Mouse (Mus musculus) MEL-GATA-1-ER (cell line): ENCODE results near the gene Hdgfl3.

Source experiments
- DNase-seq: peaks from one replicate; pipeline ENCODE4 v3.0.0-alpha.2; 2012; ENCODE audit warnings: low read depth; ENCODE audit errors: extremely low read depth

Gene Hdgfl3

DNA sequence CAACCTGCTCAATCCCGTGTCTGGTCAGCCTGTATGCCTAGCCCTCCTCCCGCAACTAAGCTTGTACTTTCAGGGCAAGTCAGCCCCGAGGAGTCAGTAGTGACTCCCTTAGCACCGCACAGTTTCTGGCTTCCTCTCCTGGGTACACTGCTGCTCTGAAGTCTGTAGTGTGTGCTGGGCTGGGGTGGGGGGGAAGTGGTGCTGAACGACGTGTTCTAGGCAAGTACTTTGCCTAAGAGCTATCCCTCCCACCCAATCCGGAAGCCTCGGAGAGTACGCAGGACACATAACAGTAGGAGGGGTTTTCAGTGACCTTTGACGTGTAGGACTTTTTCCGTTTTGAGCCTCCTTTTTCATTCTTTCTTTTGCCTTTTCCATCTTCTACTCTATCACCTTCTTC is 34.9 kb downstream of the Hdgfl3 start:
- DNase-seq, result no peak

DNA sequence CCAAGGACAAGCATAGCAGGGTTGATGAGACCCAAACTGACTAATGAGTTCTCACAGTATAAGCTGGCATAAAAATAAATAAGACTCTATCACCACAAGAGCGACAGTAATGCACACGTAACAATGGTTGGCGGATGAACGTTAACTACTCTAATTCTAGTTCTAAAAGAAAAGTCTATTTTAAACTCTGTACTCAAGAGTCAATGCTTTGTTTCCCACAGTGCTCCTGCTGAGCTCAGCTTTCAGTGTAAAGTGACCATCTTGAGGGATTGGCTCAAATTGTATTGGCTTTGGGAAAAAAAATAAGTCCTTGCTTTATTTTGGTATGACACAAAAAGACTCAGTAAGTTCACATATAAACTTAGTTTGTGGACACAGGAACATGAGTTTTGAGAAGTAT is 49.1 kb downstream of the Hdgfl3 start:
- DNase-seq, result no peak

DNA sequence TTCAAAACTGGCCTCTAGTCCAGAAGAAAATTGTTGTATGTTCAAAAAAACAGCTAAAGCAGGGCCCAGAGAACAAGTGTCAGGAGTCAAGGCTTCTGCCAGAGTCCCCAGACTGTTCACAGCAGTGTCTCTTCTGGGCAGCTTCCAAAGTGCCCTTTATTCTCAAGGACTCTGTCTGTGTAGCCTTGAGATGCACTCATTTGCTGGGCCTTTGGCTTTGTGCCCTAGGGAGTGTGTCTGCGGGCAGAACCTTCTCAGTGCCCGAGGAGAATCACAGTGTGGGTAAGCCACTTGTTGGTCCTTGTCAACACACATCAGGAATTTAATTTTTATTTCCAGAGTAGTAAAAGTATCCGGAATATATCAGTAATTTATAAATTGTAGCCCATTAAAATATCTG is 52.7 kb downstream of the Hdgfl3 start:
- DNase-seq, result no peak

DNA sequence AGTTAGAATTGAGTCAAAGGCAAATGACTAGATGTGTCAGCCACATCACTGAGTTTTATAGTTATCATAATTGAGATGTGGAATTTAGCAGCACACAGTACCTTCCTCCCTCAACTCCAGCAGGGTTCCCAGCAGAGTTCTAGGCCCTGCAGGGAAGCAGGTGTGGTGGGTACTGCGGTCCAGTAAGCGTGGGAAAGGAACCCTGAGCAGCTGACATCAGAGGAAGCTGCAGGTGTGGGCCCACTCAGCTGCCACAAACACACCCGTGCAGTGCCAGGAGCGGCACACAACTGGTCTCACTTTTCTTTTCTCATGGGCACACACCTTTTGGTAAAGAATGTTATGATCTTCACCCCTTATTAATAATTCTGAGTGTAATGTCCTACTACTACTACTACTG is 53.5 kb downstream of the Hdgfl3 start:
- no peak for DNase-seq

DNA sequence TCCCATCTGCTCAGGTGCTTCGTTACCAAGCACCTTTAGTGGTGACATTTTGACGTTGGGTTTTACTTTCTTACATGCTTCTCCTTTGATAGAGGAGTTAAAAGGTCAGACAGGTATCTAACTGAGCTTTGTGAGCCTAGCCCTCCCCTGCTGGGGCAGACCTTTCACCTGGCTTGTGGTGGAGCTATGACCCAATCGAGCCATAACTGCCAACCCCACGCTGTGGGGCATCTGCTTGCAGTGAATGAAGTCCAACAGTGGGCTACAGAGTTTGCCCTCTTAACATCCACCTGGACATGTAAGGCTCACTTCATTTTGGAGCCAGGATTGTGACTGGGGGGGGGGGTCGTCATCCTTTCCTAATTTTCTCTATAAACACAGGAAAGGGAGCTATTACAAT is 54.0 kb downstream of the Hdgfl3 start:
- DNase-seq, result no peak

DNA sequence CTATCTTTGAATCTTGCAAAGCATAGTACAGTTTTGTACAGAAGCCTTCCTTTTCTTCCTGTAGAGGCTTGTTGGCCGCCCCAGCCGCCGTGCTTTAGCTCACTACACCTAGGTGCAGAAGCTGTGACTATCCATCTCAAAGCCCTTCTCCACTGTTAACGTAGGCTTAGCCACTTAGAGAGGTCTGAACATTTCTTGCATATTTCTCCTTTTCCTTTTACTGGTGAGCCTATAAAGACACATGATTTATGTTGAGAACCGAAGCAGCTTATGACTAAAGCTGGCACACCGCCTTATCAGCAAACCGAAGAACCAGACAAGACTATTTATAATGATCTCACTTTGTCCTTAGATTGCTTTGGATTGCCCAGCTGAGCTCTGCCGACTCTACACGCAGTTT is 58.9 kb downstream of the Hdgfl3 start:
- DNase-seq, result no peak

DNA sequence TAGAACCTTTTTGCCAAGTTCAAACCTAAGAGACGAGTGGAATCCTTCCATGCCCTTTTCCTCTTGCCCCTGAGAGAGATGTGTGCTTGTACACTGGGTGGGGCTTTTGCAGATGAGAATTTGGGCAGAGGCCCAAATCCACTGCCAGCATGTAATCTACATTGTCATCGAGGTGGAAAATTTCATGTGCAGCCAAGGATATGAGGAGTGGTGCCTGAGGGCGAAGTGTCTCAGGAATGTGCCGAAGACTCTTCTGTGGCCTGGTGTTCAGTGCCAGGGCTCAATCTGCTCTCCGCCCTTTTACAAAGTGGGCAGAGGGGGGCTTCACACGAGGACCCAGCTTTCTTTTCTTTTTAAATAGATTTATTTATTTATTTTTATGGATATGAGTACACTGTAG is 59.6 kb downstream of the Hdgfl3 start:
- no peak for DNase-seq

DNA sequence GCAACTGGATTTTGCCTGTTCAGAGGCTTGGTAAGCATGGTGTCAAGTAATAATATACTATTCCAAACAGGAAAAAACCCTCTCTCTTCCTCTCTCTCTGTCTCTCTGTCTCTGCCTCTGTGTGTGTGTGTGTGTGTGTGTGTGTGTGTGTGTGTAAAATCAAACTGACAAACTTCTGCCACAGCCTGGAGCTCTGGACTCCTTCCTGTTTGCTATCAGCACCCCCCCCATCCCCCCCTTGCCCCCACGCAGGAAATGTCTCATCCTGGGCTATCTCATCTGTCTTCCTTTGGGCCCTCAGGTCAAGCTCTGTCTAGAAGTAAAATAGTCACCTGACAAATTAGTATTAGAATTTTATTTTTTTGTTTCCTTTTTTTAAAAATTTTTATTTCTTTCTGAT is 60.5 kb downstream of the Hdgfl3 start:
- DNase-seq, result no peak

DNA sequence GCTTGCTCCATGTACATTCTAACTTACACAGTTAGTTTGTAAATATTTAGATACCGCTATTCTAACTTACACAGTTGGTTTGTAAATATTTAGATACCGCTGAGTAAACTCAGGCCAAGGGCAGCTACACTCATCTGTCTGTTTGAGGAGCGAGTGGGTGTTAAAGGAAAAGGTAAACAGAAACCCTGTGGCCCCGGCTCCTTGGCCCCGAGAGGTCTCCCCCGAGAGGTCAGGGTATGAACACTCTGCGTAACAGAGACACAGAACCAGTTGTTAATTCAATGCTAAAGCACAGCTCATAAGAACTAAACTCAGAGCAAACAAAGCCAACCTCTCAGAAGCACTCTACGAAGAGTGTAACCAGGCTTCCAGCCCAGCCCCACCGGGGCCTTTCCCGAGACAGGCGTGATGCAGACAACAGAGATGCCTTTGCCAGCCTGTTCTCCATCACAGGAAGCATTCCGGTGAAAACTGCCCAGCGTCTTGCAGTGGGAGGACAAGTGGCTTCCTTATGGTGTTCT is 61.7 kb downstream of the Hdgfl3 start:
- DNase-seq, result no peak

DNA sequence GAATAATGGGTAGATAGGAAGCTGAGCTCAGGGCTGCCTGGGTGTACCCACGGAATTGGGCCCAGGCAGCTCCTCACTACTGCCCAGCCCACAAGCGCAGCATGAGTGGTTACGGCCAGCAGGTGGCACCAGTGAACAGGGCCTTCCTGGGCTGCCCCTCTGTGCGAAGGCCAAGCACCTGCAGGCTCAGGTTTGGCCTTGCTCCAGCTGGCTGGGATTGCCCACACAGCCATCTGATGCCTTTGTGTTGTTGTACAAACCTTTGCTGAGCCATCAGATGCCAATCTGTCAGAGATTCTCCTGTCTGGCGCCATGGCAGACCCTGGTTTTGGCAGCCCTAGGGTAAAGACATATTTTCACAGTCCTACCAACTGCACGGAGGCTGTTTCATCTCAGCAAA is 66.1 kb downstream of the Hdgfl3 start:
- DNase-seq, result no peak

DNA sequence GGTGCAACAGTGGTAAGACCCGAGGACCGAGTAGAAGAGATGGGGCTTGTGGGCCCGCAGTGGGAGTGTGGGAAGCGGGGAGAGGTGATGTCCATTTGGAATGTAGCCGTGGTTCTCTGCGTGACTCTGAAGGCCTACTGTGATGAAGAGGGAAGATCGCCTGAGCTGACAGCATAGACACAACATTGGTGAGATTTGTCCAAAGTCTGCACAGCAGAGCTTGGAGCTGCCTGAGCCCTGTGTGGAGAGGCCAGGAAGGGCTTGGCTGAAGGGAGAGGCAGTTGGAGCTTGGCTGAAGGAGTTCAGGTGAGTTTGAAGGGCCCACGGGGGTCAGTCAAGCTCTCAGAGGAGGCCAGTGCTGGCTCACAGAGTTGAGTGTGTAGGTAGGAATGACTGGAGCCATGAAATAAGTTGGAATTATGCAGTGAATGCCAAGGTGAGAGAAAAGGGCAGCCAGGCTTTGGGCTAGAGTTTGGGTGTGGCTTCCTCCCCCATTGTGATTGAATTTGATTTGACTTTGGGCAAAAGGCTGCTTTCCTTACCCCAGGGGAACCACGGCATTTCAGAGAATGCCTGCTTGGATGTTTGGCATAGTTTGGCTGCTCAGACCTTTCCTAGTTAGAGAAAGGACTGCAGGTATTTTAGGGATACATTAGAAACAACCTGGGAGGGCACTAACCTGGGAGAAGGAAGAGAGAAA is 66.9 kb downstream of the Hdgfl3 start:
- no peak for DNase-seq

DNA sequence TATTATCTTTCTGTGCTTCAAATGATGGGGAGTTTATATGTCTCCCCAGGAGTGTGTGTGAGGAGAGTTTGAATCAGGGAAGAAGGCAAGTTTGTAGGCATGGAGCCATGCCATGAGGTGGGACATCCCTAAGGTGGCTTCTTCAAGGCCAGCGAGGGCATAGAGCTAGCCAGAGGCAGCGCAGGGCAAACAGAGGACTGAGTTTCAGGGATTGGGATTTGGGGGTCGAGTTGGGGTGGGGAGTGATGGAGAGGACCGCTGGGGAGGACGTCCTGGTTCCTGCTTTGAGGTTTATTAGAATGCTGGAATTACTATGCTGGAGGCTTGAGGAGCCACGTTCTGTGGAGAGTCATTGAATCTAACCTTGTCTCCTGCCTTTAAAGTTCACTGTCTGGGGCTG is 68.3 kb downstream of the Hdgfl3 start:
- DNase-seq, result no peak

DNA sequence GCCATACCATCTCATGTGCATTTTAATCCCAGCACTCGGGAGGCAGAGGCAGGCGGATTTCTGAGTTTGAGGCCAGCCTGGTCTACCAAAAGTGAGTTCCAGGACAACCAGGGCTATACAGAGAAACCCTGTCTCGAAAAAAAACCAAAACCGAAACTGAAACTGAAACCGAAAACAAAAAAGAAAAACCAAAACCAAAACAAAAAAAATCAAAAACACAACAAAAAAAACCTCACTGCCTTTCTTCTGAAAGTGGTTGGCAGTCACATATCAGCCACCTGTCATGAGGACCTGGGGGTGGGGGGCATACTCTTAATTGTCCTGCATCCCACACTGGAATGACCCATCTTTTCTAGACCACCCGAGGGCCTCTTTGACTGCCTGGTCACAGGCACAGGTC is 69.7 kb downstream of the Hdgfl3 start:
- no peak for DNase-seq

DNA sequence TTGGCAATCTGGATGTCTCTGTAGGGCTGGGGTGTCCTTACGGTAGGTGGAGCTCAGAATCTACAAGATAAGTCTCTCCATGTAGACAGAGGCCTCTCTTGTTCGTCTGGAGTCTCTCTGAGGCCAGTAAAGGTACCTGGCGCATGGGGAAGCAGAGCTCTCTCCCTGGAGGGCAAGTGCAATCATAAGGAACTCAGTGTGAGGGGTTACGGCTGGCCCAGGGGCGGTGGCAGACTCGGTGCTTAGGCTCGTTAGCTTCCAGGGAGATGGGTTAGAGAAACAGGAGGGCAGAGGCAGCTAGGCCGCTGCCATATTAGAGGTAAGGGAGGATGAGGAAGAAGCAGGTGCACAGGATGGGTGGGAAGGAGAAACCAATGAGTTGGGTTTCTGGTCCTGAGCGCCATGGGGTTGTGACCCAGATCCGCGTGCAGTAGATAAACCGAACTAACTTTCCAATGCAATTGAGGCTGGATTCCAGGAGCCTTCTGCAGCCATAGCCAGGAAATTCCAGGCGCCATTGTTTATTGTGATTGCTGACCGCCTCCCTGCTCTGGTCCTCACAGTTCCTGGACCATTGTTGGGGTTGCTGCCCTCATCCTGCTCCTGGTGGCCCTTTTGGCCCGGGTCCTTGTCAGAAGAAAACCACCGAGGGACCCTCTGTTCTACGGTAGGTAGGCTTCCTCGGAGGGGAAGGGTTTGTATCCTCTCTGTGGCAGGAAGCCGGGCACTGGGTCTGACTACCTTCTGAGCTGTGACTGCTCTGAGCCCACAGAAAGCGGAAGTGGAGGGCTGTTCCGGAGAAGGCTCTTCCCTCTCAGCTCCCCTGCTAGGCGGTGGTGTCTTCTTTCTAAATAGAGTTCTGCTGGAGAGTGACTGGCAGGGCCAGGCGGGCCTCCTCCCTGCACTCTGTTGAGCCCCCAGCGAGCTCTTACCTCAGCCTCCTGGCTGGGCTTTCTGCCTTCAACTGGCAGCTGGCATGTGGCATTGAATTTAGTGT is 71.4 kb downstream of the Hdgfl3 start:
- peak; percentile 61 for DNase-seq

DNA sequence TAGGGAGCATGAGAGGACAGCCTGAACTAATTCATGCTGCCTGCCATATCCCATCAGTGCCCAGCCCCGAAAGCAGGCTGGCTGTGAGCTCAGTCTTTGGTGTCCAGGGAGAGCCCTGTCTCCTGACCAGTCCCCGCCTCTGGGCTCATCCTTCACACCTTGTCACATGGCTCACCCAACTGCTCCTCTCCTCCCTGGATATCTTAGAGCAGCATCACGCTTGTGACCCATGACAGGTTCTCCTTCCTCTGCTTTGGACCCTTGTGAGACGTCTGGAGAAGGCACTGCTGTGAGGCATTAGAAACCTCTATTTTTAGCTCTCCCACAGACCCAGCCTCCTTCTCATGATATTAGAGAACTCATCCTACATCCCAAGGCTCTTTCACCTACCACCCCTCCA is 72.4 kb downstream of the Hdgfl3 start:
- DNase-seq, result no peak

DNA sequence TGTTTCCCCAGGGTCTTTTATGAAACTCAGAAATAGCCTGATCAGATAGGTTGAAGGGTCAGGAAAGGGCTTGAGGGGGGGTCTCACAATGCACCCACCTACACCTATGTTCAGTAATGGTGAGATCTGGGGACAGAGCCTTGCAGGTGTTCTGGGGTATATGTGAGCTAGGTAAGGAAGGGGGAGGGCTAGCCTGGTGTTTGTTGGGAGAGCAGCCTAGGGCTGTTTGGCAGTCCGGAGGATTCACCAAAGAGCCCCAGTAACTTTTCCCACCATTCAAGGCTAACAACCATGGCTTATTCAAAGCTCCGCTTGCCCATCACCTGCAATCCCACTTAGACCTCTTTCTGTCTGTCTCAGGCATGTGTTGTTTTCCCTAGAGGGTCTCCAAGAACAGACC is 72.8 kb downstream of the Hdgfl3 start:
- DNase-seq, result no peak

DNA sequence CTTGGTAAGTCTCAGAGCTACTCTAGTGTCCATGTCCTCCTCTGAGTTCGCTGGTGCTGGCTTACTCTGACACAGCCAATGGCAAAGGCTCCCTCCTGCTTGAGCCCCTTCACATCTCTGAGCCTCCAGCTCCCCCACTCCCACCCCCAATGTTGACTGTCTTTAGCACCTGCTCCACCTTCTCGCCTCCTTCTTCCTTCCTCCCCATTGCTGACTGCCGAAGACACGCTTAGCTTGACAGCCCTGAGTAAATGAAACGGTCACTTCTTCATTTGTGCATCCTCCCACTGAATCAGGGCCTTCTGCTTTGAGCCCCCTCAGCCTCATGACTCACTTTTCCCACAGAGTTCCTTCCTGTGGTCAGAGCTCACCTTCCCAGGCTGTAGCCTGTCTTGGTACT is 73.3 kb downstream of the Hdgfl3 start:
- no peak for DNase-seq

DNA sequence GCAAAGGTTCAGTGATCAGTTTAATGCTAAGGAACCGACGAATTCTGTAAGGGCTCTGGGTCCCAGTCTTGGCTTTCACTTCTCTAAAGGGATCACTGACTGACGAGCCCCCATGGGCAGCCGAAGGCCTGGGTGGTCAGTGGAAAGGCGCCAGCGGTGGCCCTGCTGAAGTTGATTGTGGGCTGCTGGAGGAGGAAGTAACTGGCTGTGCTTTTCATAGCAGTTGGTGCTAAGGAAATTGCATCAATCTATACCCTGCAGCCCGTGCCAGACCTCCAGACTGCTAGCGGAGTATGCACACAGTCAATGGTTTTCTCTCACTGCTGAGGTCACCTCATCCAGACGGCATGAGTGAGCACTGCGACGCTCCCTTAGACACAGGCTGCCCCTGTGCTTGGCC is 74.2 kb downstream of the Hdgfl3 start:
- peak; percentile 66 for DNase-seq

DNA sequence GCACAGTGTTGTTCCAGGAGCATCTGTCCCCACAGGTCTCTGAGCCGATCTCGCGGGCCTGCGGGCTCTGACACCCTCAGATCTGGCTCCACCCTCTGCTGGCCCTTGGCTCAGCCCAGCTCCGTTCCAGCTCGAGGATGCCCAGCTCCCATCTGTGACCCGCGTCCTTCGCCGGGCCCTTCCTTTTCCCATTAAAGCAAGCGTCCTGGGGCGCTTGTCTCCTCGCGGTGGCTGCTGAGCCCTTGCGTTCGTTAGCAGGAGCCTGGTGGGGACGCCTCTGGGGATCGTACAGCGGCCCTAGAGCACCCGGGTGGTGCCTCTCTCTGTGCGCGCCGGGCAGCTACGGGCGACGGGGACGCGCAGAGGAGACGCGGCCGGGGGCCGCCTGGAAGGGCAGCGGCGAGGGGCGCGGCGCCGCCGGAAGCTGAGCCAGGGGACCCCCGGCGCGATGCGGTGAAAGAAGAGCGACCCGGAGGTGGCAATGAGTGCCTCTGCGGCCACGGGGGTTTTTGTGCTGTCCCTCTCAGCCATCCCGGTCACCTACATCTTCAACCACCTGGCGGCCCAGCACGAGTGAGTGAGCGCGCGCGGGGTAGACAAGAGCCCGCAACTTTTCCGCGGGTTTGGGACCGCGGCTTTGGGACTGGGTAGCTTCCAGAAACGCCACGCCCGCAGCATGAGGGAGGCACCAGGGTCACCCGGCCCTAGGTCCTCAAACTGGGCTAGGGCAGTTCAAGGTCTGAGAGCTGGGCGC is 75.1 kb downstream of the Hdgfl3 start, which contains the start of gene Tm6sf1:
Tm6sf1 (plus strand) TSS at position 34 of the 754 bp plus-strand sequence.
- DNase-seq, result no peak

DNA sequence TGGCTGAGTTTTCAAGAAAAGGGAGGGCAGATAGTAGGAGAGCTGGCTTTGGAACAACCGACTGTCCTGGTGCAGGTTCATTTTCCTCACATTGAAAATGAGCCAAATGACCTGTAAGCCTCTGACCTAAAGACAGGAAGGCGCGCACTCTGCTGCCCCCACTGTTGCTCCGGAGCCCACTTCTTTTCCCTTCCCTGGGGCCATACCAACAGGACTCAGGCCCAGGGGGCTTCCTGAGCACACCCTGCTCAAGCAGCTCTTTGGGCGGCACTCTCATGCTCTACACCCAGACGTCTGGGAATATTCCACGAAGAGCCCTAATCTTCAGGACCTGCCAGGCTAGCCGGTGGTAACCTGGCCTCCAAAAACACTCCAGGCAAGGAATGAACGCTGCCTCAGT is 76.0 kb downstream of the Hdgfl3 start:
- no peak for DNase-seq

DNA sequence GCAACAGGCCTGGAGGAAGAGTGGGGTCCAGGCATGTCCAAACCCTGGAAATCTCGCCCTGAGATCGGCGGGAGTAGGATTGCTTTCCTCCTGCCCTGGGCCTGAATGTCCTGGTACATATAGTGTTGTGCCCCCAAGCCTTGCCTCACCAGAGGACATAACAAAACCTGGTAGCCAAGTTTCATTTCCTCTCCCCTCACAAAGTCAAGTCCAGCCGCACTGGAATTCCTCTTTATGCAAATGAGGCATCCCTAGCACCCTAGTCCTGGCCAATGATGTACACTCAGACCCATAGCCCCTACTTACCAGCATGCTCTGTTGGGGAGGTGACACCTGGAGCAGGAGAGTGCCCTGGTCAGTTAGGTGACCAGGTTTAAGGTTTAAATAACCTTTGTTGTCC is 78.1 kb downstream of the Hdgfl3 start:
- DNase-seq, result no peak

DNA sequence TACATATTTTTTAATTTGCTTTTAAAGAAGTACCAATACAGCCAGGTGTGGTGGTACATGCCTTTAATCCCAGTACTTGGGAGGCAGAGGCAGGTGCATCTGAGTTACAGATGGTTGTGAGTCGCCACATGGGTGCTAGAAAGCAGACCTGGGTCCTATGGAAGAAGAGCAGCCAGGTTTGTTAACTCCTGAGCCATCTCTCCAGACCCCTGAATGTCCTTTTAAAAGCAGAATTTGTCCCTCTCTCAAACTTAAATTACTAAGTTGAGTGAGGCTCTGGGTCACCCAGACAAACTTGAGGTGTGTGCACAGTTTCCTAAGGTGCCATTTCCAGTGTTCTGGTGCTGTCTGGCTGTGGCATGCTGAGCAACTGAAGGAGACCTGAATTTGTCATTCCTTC is 78.6 kb downstream of the Hdgfl3 start, which contains the start of gene Gm10160:
Gm10160 (minus strand) TSS at position 101 of the 400 bp plus-strand sequence.
- no peak for DNase-seq
